Mouse (Mus musculus) neural tube, embryonic 15.5 days (tissue): Measurements from ENCODE around the gene Trrap. TPM values are rescaled to one million over a fixed set of nuclear protein-coding genes. Genes with fewer than 3 reads are reported as not detected.

Source experiments
- ATAC-seq: fragments of 200-750 bp; cut with Nextera tagmentation; 2 replicates; pipeline ENCODE4 v1.8.0; 2017; ENCODE audit warnings: mild to moderate bottlenecking, moderate TSS enrichment, moderate library complexity; ENCODE audit not compliant: low FRiP score
- H3K27ac ChIP-seq: fragments of 300-500 bp; sonication (generic); replicated peaks from 2 replicates; pipeline ENCODE4 v1.5.1; 2015; ENCODE audit warnings: mild to moderate bottlenecking, inconsistent platforms
- H3K27me3 ChIP-seq: fragments of 300-500 bp; sonication (generic); replicated peaks from 2 replicates; pipeline ENCODE4 v1.6.1; 2015; ENCODE audit warnings: inconsistent platforms
- H3K36me3 ChIP-seq: fragments of 300-500 bp; sonication (generic); 2 replicates; pipeline ENCODE4 v1.6.1; 2015; ENCODE audit warnings: inconsistent platforms
- H3K4me1 ChIP-seq: fragments of 300-500 bp; sonication (generic); 2 replicates; pipeline ENCODE4 v1.6.1; 2015; ENCODE audit warnings: inconsistent platforms
- H3K4me2 ChIP-seq: fragments of 300-500 bp; sonication (generic); 2 replicates; pipeline ENCODE4 v1.6.1; 2015; ENCODE audit warnings: inconsistent platforms, mild to moderate bottlenecking, moderate library complexity
- H3K4me3 ChIP-seq: fragments of 300-500 bp; sonication (generic); replicated peaks from 2 replicates; pipeline ENCODE4 v1.5.1; 2015; ENCODE audit warnings: mild to moderate bottlenecking, inconsistent platforms
- H3K9ac ChIP-seq: fragments of 300-500 bp; sonication (generic); replicated peaks from 2 replicates; pipeline ENCODE4 v1.6.1; 2015; ENCODE audit warnings: mild to moderate bottlenecking, inconsistent platforms
- H3K9me3 ChIP-seq: fragments of 300-500 bp; sonication (generic); replicated peaks from 2 replicates; pipeline ENCODE4 v1.6.1; 2016; ENCODE audit warnings: inconsistent platforms
- WGBS: fragments of 180-500 bp; shearing (Covaris S2); methylation state at CpG from one replicate; pipeline ENCODE4 v1.1.7; 2015; ENCODE audit warnings: mixed read lengths; 5-methylcytosine and 5-hydroxymethylcytosine counted together
- polyA plus RNA-seq: library from polyadenylated mRNA; unstranded; fragments of >200 nt; fragmentation: Nextera tagmentation; extraction: Ambion mirVana; gene quantifications from 2 replicates; pipeline ENCODE4 v1.2.1, GENCODE M21; 2015

Gene Trrap
- polyA plus RNA-seq, 1 experiment from 2014 or later = 64.5 TPM

DNA sequence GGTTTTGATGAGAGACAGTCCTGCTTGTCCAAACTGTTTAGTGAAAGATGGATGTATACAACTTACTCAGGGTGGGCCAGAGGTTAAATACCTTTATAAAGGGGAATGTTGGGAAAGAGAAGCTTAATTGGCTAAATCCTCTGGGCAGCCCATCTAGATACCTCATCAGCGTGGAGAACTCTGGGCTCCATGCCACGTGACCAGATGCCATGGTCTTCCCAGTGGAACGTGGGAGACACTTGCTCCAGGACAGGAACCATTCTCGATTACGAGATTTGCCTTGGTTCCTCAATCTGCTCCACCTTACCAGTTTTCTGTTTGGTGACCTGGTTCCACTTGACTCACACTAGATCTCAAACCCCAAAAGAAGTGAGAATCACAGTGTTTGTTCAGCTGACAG, 81.2 kb downstream of the Trrap start:
- Histone ChIP-seq H3K9ac (no peak overlapping the region), H3K27ac (no peak overlapping the region), H3K27me3 (no peaks in the 10 kb centered on the region), H3K4me3 (no peak overlapping the region), H3K4me1 (no peaks in the 10 kb centered on the region), H3K4me2 (no peak overlapping the region), H3K9me3 (no peaks in the 10 kb centered on the region), H3K36me3 (peaks cover 99% of the 10 kb centered on the region)
- no peak for ATAC-seq
- 81% methylated on average over 5 of the region's 5 CpGs for WGBS

DNA sequence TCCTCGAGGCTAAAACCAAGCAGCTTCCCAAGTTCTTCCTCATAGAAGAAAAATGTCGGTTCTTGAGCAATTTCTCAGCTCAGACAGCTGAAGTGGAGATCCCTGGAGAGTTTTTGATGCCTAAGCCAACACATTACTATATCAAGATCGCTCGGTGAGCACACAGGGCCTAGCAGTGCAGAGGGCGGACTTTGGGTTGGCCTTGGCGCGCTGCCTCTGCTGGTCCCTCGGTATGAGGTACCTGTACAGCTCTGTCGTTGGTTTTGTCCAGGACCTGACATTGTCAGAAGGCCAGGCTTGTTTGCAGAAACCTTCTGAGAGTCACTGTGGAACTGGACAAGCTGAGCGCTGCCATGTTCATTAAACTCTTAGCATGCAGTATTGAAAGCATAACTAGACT, 82.4 kb downstream of the Trrap start:
- no peak for ATAC-seq
- Histone ChIP-seq H3K36me3 (peaks cover 99% of the 10 kb centered on the region), H3K9me3 (no peaks in the 10 kb centered on the region), H3K4me1 (no peaks in the 10 kb centered on the region), H3K9ac (no peak overlapping the region), H3K4me3 (no peak overlapping the region), H3K27ac (no peak overlapping the region), H3K4me2 (no peak overlapping the region), H3K27me3 (no peaks in the 10 kb centered on the region)
- WGBS = 95% methylated on average over 10 of the region's 10 CpGs

- 92% methylated on average over 3 of the region's 3 CpGs for WGBS
- no peaks in the 10 kb centered on the region for H3K27me3 ChIP-seq
- no peak overlapping the region for H3K27ac ChIP-seq
Observed at GRCm38 (mm10) chr5:144851820-144852219, 84.3 kb downstream of the Trrap start.

GRCm38 (mm10) chr5:144853931-144854330, 86.4 kb downstream of the Trrap start:
- H3K4me3 ChIP-seq = no peak overlapping the region
- peaks cover 92% of the 10 kb centered on the region for H3K36me3 ChIP-seq
- H3K4me1 ChIP-seq = no peaks in the 10 kb centered on the region
- no peak overlapping the region for H3K4me2 ChIP-seq
- no peaks in the 10 kb centered on the region for H3K9me3 ChIP-seq
- WGBS = 87% methylated on average over 5 of the region's 5 CpGs
- ATAC-seq = no peak
- H3K27ac ChIP-seq = no peak overlapping the region
- H3K27me3 ChIP-seq = no peaks in the 10 kb centered on the region
- H3K9ac ChIP-seq = no peak overlapping the region

More at GRCm38 (mm10) chr5:144851820-144852219, 84.3 kb downstream of the Trrap start:
- H3K9me3 ChIP-seq = no peaks in the 10 kb centered on the region
- no peak overlapping the region for H3K9ac ChIP-seq
- H3K4me2 ChIP-seq = no peak overlapping the region
- no peak for ATAC-seq
- H3K4me1 ChIP-seq = no peaks in the 10 kb centered on the region
- H3K36me3 ChIP-seq = peaks cover 94% of the 10 kb centered on the region
- H3K4me3 ChIP-seq = no peak overlapping the region

GRCm38 (mm10) chr5:144855936-144856335, 88.4 kb downstream of the Trrap start:
- Histone ChIP-seq H3K9me3 (no peaks in the 10 kb centered on the region), H3K4me2 (no peak overlapping the region), H3K27ac (no peak overlapping the region), H3K27me3 (no peaks in the 10 kb centered on the region), H3K4me1 (no peaks in the 10 kb centered on the region), H3K9ac (no peak overlapping the region), H3K4me3 (no peak overlapping the region), H3K36me3 (peaks cover 90% of the 10 kb centered on the region)
- no peak for ATAC-seq
- 60% methylated on average over 6 of the region's 6 CpGs for WGBS

DNA sequence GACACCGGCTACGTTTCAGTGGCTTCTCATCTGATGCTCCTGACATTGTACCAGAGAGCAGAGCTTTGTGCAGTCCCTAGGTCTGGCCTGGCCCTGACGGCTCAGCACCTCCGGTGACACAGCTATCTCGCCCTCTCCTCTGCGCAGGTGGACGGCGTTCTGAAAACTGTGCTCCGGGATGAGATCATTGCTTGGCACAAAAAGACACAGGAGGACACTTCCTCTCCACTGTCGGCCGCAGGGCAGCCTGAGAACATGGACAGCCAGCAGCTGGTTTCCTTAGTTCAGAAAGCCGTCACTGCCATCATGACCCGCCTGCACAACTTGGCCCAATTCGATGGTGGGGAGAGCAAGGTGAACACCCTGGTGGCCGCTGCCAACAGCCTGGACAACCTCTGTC, 91.0 kb downstream of the Trrap start:
- no peak overlapping the region for H3K4me2 ChIP-seq
- WGBS = 95% methylated on average over 15 of the region's 15 CpGs
- H3K4me1 ChIP-seq = no peaks in the 10 kb centered on the region
- no peak overlapping the region for H3K9ac ChIP-seq
- no peaks in the 10 kb centered on the region for H3K9me3 ChIP-seq
- ATAC-seq = no peak
- peaks cover 70% of the 10 kb centered on the region for H3K36me3 ChIP-seq
- H3K4me3 ChIP-seq = no peak overlapping the region
- no peaks in the 10 kb centered on the region for H3K27me3 ChIP-seq
- H3K27ac ChIP-seq = no peak overlapping the region

GRCm38 (mm10) chr5:144859284-144859683, 91.8 kb downstream of the Trrap start:
- Histone ChIP-seq H3K27me3 (no peaks in the 10 kb centered on the region), H3K27ac (no peak overlapping the region), H3K9me3 (no peaks in the 10 kb centered on the region)

DNA sequence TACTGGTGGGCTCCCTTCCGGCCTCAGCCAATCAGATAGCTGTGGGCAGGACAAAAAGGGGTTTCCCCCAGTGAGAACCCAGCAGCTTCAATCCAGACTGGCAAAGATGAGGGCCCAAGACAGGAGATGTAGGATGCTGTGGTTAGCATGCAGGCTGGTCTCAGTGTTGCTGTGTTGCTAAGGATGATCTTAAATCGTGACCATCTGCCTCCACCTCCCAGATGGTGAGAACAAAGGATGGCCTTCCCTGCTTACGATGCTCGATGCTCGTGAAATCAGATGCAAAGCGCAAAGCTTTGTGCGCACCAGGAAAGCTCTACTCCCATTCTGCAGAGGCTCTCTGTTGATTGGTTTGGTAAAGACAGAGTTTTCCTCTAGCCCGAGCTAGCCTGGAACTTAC, 93.4 kb downstream of the Trrap start:
- Histone ChIP-seq H3K4me1 (no peaks in the 10 kb centered on the region), H3K4me2 (no peak overlapping the region), H3K27ac (no peak overlapping the region), H3K4me3 (no peak overlapping the region), H3K27me3 (no peaks in the 10 kb centered on the region), H3K9ac (no peak overlapping the region), H3K9me3 (no peaks in the 10 kb centered on the region), H3K36me3 (peaks cover 48% of the 10 kb centered on the region)
- WGBS = 92% methylated on average over 8 of the region's 8 CpGs
- no peak for ATAC-seq

More at GRCm38 (mm10) chr5:144859284-144859683, 91.8 kb downstream of the Trrap start:
- peaks cover 62% of the 10 kb centered on the region for H3K36me3 ChIP-seq
- no peak overlapping the region for H3K4me3 ChIP-seq
- no peak overlapping the region for H3K9ac ChIP-seq
- WGBS = 94% methylated on average over 9 of the region's 9 CpGs
- no peak overlapping the region for H3K4me2 ChIP-seq
- ATAC-seq = no peak
- H3K4me1 ChIP-seq = no peaks in the 10 kb centered on the region

DNA sequence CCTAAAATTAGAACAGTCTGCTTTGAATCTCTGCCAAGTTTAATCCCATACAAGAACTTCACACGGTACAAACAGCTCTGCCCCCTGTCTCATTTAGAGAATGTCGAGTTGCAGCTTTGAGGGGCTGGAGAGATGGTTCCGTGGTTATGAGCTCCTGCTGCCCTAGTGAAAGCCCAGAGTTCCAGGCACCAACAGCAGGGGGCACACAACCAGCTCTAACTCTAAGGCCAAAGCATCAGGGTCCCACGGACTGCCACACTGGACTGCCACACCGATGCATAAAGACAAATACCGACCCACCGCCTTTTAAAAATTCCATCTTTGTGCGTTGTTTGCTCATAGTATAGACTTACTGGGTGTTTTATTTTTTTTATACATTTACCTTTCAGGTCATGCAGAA, 99.4 kb downstream of the Trrap start:
- Histone ChIP-seq H3K9me3 (no peaks in the 10 kb centered on the region), H3K27me3 (no peaks in the 10 kb centered on the region), H3K4me3 (no peak overlapping the region), H3K4me1 (no peaks in the 10 kb centered on the region), H3K27ac (no peak overlapping the region), H3K36me3 (no peaks in the 10 kb centered on the region), H3K4me2 (no peak overlapping the region), H3K9ac (no peak overlapping the region)
- no peak for ATAC-seq
- WGBS = 79% methylated on average over 8 of the region's 8 CpGs

- no peak overlapping the region for H3K4me2 ChIP-seq
- H3K4me3 ChIP-seq = no peak overlapping the region
- H3K4me1 ChIP-seq = no peaks in the 10 kb centered on the region
- H3K27ac ChIP-seq = no peak overlapping the region
- H3K27me3 ChIP-seq = no peaks in the 10 kb centered on the region
- no peak overlapping the region for H3K9ac ChIP-seq
- H3K9me3 ChIP-seq = no peaks in the 10 kb centered on the region
- no peak for ATAC-seq
- WGBS = 65% methylated on average over 7 of the region's 7 CpGs
- no peaks in the 10 kb centered on the region for H3K36me3 ChIP-seq
Observed at GRCm38 (mm10) chr5:144869466-144869865, 101.9 kb downstream of the Trrap start.

- 82% methylated on average over 7 of the region's 7 CpGs for WGBS
- H3K27me3 ChIP-seq = no peaks in the 10 kb centered on the region
- H3K9ac ChIP-seq = no peak overlapping the region
- 0 out of 2 replicates have a peak overlapping the region, but pooled peaks have one; percentile 7 for H3K27ac ChIP-seq
- H3K4me1 ChIP-seq = no peaks in the 10 kb centered on the region
- ATAC-seq = no peak
- no peak overlapping the region for H3K4me3 ChIP-seq
- H3K9me3 ChIP-seq = no peaks in the 10 kb centered on the region
- H3K4me2 ChIP-seq = no peak overlapping the region
- H3K36me3 ChIP-seq = no peaks in the 10 kb centered on the region
Observed at GRCm38 (mm10) chr5:144870782-144871181, 103.2 kb downstream of the Trrap start.

DNA sequence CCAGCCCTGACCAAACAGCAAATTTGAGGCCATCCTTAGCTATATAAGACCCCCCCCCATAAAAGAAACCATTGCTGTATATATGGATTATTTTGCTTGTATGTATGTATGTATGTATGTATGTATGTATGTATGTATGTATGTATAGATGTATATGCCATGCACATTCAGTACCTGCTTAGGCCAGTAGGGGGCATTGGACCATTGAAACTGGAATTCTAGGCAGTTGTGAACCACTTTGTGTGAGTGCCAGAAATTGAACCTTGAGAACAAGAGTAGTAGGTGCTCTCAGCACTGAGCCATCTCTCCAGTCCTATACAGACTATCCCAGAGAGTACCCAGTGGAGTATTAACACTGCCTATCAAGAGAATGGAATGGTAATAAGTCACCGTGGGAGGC, 104.2 kb downstream of the Trrap start:
- Histone ChIP-seq H3K4me1 (no peaks in the 10 kb centered on the region), H3K27ac (no peak overlapping the region), H3K36me3 (peaks cover 3% of the 10 kb centered on the region), H3K27me3 (no peaks in the 10 kb centered on the region), H3K9ac (no peak overlapping the region), H3K4me3 (no peak overlapping the region), H3K9me3 (no peaks in the 10 kb centered on the region), H3K4me2 (no peak overlapping the region)
- ATAC-seq = no peak
- 98% methylated on average over 1 of the region's 1 CpGs for WGBS

- no peaks in the 10 kb centered on the region for H3K9me3 ChIP-seq
- no peak overlapping the region for H3K4me3 ChIP-seq
- 91% methylated on average over 5 of the region's 5 CpGs for WGBS
- H3K4me1 ChIP-seq = no peaks in the 10 kb centered on the region
- peaks cover 9% of the 10 kb centered on the region for H3K36me3 ChIP-seq
- ATAC-seq = no peak
- no peaks in the 10 kb centered on the region for H3K27me3 ChIP-seq
- H3K4me2 ChIP-seq = no peak overlapping the region
- H3K27ac ChIP-seq = no peak overlapping the region
- no peak overlapping the region for H3K9ac ChIP-seq
Observed at GRCm38 (mm10) chr5:144872326-144872725, 104.8 kb downstream of the Trrap start.
